Mouse (Mus musculus) spleen, postnatal 36 days (tissue): ENCODE results near the gene Wwc2.
A peak's percentile ranks its signal among the peaks of the same experiment; 100 is the strongest.
"Not testable (repeated sequence)": the region's sequence is repeated elsewhere in the genome, so short reads cannot be mapped to it uniquely, and the experiment has no call there.

Experiments
- DNase-seq, 2 experiments: peaks; one replicate each; pipeline ENCODE4 v3.0.0; 2022; ENCODE audit warnings: low spot score in 2 of 2, mixed read lengths in 1 of 2

Gene Wwc2

DNA sequence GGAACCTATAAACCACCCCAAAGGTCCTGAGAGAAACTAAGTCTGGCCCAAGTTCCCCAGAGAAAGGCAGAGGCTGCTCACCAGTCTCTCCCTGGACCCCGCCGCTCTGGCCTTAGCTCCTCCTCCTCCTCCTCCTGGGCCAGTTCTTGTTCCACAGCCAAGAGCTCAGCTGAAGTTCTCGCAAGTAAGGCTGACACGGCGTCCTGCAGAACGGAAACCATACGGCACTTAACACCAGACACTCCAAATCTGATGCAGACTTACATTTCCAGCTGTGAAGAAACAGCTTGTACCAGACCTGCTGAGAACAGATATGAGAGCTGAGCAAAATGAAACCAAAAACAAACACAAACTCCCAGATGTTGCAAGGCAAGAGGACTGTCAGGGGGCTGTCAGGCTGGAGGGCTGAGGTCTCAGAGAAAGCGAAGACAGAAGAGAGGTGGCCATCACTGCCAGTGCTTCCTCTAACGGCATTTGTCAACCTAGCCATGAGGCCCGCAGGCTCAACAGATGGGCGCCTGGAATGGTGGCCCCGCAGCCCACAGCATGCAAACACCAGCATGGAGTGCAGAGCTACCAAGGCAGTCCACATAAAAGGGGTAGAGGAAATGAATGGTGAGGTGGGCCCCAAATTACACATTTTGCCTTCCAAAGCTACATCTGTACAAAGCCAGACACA, 138.8 kb downstream of the Wwc2 start:
- DNase-seq, result peak; percentile 14 to 20

DNA sequence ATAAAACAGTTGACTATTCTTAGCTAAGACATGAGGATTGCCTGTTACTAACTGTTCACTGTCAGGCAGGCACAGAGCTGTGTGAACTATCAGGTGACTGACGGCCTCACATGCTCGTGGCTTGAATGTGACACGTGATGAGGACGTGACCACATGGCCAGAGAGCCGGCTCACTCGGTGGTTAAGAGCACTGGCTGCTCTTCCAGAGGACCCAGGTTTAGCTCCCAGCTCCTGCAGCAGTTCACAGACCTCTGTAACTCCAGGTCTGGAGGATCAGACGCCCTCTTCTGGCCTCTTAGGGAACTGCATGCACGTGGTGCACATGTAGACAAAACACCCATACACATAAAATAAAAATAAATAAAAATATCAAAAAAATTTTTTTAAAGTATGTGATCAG, 140.9 kb downstream of the Wwc2 start:
- no peak for DNase-seq

- no peak for DNase-seq
Observed at GRCm38 (mm10) chr8:47847931-47848330, 142.8 kb downstream of the Wwc2 start.

GRCm38 (mm10) chr8:47847161-47847560, 143.6 kb downstream of the Wwc2 start:
- DNase-seq, result no peak

- DNase-seq, result no peak
Observed at GRCm38 (mm10) chr8:47845956-47846355, 144.8 kb downstream of the Wwc2 start.

DNA sequence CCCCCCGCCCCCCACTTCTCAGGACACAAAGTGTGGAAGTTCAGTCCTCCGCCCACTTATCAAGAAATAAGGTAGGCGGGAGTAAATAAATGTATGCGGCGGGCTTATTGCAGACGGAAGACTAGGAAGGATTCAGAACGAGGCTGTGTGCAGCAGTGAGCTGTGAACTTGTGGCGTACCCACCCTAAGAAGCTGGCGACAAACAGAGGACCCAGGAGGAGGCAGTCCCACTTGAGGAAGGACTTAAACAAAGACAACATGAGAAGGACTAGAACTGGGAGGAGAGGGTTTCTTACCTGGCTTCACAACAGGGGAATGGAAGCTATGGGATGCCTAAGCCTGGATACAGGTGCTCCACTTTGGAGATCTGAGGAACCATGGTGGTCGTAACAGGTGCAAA, 147.1 kb downstream of the Wwc2 start:
- DNase-seq, result no peak

GRCm38 (mm10) chr8:47843063-47843462, 147.7 kb downstream of the Wwc2 start:
- no peak for DNase-seq

GRCm38 (mm10) chr8:47833944-47834343, 156.8 kb downstream of the Wwc2 start:
- no peak for DNase-seq

GRCm38 (mm10) chr8:47832616-47833015, 158.1 kb downstream of the Wwc2 start:
- no peak for DNase-seq

DNA sequence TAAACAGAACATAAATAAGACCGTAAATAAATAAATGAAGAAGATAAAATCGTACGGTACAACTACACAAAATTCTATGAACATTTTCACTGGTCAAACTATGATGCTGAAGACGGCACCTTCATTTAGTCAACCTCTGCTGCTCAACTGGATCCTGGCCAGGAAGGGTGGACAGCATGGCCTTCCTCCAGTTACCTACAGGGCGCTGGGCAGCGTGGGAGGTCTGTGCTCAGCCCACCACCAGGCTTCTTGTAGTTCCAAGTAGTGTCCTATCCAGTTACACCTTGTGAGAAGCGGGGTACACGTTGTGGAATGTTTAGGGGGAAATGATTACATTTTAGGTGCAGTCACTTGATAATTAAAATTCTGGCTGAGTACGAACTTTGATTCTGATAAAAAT, 163.8 kb downstream of the Wwc2 start:
- no peak for DNase-seq

GRCm38 (mm10) chr8:47825596-47825995, 165.1 kb downstream of the Wwc2 start:
- DNase-seq, result no peak

- no peak for DNase-seq
Observed at GRCm38 (mm10) chr8:47824182-47824581, 166.5 kb downstream of the Wwc2 start, which contains the start of gene Cldn22. Cldn22 (plus strand) TSS chr8:47824482.

GRCm38 (mm10) chr8:47823777-47824176, 166.9 kb downstream of the Wwc2 start:
- no peak for DNase-seq

GRCm38 (mm10) chr8:47822541-47822940, 168.2 kb downstream of the Wwc2 start:
- DNase-seq, result not testable (repeated sequence)

DNA sequence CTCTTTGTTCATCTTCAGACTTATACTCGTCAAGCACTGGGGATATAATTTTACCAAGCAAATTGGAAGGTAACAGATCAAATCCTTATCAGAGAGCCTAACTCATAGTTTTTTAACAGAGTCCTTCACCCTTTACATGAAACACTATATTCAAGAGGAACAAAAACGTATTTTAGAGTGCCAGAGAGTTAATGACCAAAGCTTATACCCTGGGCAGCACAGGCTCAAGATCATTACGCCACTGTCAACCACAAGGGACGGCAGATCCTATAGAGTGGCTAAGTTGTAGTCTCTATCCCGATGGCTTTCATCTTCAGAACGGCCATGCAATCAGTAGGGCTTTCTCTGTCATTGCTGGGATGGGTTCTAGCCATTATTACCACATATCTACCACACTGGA, 168.9 kb downstream of the Wwc2 start, which contains the start of gene Cldn24:
TSS of gene Cldn24 (plus strand) at position 301 of the 400 bp plus-strand sequence.
- no peak for DNase-seq

- no peak for DNase-seq
Observed at GRCm38 (mm10) chr8:47820914-47821772, 169.6 kb downstream of the Wwc2 start.

DNA sequence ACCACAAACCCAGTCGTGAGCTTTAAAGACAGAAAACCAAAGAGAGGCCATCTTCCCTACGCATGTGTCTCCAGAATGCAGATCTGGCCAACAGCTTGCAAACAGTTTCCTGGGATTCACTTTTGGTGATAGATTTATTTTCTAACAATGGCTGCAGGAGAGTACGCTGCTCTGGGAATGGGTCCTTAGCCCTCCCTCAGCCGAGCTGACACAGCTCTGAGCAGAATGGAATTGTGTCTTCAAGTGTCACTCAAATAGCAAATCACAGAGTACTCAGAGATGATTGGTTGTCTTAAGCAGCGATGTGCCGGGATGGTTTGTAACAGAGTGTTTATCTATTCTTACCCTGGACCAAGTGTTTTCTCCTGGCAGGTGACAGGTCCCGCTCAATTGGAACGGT, 171.7 kb downstream of the Wwc2 start:
- no peak for DNase-seq

- DNase-seq, result no peak
Observed at GRCm38 (mm10) chr8:47811221-47811620, 179.5 kb downstream of the Wwc2 start.

DNA sequence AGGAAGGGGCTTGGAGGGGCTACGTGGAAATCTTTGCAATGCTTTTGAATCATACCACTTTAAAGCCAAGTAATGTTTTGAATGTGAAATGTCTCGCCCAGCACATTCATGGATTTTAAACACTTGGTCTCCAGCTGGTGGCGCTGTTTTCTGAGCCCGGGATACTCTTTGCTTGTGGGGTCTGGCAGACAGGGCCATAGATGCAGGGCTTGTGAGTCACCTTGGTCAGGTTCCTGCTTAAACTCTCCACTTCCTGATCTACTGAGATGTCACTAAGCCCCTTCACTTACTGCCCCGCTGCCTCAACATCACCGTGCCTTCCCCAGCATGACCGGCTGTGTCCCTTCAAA, 180.1 kb downstream of the Wwc2 start:
- no peak for DNase-seq

DNA sequence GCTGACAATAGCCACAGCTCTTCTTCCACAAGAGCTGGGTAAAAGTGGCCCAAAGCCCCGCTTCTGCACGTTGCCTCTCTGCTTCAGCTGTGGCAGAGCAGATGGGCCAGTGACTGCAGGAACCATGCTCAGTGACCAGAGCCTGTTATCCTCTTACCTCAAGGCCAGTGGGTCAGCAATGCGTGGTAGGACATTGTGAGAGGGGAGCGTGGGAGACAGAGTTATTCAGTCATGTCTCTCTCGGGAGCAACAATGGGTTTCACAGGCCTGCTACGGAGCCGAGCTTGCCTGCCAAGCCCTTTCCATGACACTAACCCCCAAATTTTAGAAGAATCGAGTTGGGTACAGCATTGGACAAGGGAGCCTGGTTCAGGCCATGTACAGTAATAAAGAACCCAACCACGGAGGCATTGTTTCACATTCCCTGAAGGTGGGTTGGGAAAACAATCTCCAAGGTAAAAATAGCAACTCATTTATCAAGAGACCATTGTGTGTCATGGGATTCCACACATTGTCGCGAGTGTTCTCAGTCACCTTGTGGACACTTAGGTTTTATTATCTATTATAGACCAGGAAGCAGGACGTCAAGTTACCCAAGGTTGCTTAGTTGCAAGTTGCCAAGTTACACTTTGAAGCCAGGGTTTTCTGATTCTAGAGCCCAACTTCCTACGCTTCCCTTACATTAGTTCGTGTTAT, 180.6 kb downstream of the Wwc2 start:
- no peak for DNase-seq

GRCm38 (mm10) chr8:47804262-47804661, 186.5 kb downstream of the Wwc2 start:
- no peak for DNase-seq

- DNase-seq, result no peak
Observed at GRCm38 (mm10) chr8:47802349-47802748, 188.4 kb downstream of the Wwc2 start.
